Mouse (Mus musculus): ENCODE results near the gene Ninl.

GRCm38 (mm10) chr2:150951201-150951600 is 88.0 kb downstream of the Ninl start:
- TF ChIP-seq EP300 (IDR thresholded peaks at IDR 0.05; ENCODE audit: insufficient read depth, low read depth, low read length) (no peak), CTCF (IDR thresholded peaks at IDR 0.05) (no peak), POLR2A (IDR thresholded peaks at IDR 0.05; ENCODE audit: insufficient read depth, low read depth, low read length) (no peak)
